9 mouse cellular contexts compared by ENCODE assay signal in genomic region chr14:66522856-66523400, GRCm38 (mm10).
DNase-seq lines count a peak whose midpoint lies in the region; ATAC-seq lines count a peak whose summit lies in the region.
"Had no signal": no experiment of that assay in that cellular context is flagged by ENCODE, and none has a peak within 500 bp of the region (broad histone marks: within the 10 kb centered on the region; RNA-seq: fewer than 3 reads in every experiment).

No protein-coding gene starts in this region.

- H3K36me3 ChIP-seq in hindbrain, embryonic 15.5 days, result no peaks in the 10 kb centered on the region

- H3K4me2 ChIP-seq in hindbrain, embryonic 15.5 days, result no peak overlapping the region

- H3K9ac ChIP-seq in hindbrain, embryonic 15.5 days, result no peak overlapping the region

- peak; percentile 9 for DNase-seq in adrenal gland, adult 8-10 months
- no peak for DNase-seq in adrenal gland, adult 18-20 months (ENCODE audit: low spot score in 2 of 2)
- DNase-seq in right cerebral cortex, postnatal 10 days (ENCODE audit: low spot score in 2 of 2), result peak; percentile 57 to 73
- DNase-seq in right cerebral cortex, postnatal 25 days, result no peak
- no peak for DNase-seq in urinary bladder, adult 18-20 months (ENCODE audit: low spot score in 2 of 2)
- no peak for DNase-seq in thymus, postnatal 10 days (ENCODE audit: low spot score in 2 of 2)
- DNase-seq in heart, adult 9 months (ENCODE audit: low spot score in 2 of 2), result no peak

- H3K27ac ChIP-seq in hindbrain, embryonic 15.5 days (replicated peaks), result peak overlapping the region; percentile 49

- H3K27me3 ChIP-seq in hindbrain, embryonic 15.5 days, result no peaks in the 10 kb centered on the region

- no peaks in the 10 kb centered on the region for H3K9me3 ChIP-seq in hindbrain, embryonic 15.5 days

- no peak for ATAC-seq in hindbrain, embryonic 15.5 days (ENCODE audit: low FRiP score, low read depth)
- ATAC-seq: Patski had no signal

- WGBS in hindbrain, embryonic 15.5 days, result 49% methylated on average over 6 of the region's 6 CpGs

- H3K4me1 ChIP-seq in hindbrain, embryonic 15.5 days (replicated peaks), result peaks cover 14% of the 10 kb centered on the region

- H3K4me3 ChIP-seq in hindbrain, embryonic 15.5 days, result no peak overlapping the region

Comparison
In these comparisons a context has a peak if more than half of its experiments do, and no peak if none do; other contexts are left out.
1. DNase-seq: peak in adrenal gland, adult 8-10 months (single experiment) and right cerebral cortex, postnatal 10 days (2 of 2); none in adrenal gland, adult 18-20 months (0 of 2), right cerebral cortex, postnatal 25 days (single experiment), urinary bladder, adult 18-20 months (0 of 2), thymus, postnatal 10 days (0 of 2) and heart, adult 9 months (0 of 2).